Mouse (Mus musculus): ENCODE results near the gene Olfr342. TPM values are rescaled to one million over a fixed set of nuclear protein-coding genes. Genes with fewer than 3 reads are reported as not detected.

Olfr342 gene
- total RNA-seq (2021), result not detected

DNA sequence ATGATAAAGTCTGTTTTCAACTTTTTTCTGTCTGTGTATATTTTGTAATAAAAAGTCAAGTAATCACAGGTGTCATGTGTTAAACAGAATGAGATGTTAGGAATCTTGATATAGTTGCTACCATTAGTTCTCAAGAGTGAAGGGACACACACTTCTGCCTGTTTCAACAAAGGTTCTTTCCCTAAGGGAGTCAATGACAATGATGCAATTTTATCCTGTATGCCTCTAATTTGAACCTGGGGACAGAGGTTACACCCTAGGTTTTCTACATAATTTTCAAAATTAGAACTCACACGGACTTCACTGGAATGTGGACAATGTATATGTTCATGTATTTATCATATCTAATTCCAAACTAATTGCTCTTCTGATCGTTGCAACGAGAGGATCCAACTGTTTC, at the start of gene Olfr342:
Gene Olfr342, plus strand, starts transcription at position 301 of the 400 bp plus-strand sequence.
- intact Hi-C loops (cut with DNase I), result no loop called here

DNA sequence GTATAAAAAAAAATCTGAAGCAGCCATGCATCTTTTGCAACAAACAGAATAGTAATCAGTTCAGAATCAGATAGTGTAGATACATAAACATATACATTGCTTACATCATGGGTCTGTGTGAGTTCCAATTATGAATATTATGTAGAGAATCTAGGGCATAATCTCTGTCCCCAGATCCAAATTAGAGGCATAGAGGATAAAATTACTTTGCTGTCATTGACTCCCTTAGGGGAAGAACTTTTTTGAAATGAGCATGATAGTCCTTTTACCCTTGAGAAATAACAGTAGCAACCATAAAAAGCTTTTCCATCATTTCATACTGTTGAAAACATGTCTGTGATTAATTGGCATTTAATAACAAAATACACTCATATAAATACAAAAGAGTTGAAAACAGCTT, 42.4 kb upstream of the Olfr342 start, which contains the start of gene Olfr341:
Gene Olfr341, minus strand, starts transcription at position 101 of the 400 bp plus-strand sequence.
- DNase-seq (ENCODE audit: low spot score), result no peak
- intact Hi-C loops (cut with DNase I), result no loop called here

More for the DNA sequence above, at the start of gene Olfr342:
- no peak for DNase-seq (ENCODE audit: low spot score)

DNA sequence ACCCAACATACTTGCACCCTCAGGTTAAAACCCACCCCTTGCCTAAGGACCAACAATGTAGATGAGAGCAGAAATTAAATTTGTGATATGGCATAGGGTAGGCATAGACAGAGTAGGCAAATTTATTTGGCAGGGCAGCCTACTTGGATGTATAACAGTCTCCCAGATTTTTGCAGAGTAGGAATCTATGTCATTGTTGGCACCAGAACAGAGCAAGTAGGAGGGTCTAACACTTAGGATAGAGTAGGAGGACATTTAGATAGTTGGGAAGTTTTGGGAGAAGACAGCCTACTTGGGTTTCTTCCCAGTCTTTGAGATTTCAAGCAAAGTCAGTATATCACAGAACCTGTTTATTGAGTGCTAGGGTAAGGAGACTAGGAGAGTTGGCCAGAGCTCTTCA, 40.4 kb downstream of the Olfr342 start:
- DNase-seq (ENCODE audit: low spot score), result no peak
- intact Hi-C loops (cut with DNase I), result no loop called here

DNA sequence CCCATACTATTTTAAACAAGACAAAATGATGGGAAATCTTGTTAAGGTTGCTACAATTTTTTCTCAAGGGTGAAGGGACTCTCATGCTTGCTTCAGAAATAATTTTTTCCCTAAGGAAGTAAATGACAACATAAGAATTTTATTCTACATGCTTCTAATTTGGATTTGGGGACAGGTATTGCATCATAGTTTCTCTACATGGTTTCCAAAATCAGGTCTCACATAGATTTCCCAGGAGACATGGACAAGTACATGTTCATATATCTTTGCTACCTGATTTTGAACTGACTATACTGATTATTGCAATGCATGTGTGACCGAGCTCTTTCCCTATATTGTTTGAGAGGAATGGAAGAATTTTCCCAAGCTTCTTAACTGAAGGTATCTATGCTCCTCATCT, 41.6 kb downstream of the Olfr342 start, which contains the start of gene Olfr344:
Gene Olfr344, plus strand, starts transcription at position 301 of the 400 bp plus-strand sequence.
- DNase-seq (ENCODE audit: low spot score), result no peak
- intact Hi-C loops (cut with DNase I), result no loop called here

DNA sequence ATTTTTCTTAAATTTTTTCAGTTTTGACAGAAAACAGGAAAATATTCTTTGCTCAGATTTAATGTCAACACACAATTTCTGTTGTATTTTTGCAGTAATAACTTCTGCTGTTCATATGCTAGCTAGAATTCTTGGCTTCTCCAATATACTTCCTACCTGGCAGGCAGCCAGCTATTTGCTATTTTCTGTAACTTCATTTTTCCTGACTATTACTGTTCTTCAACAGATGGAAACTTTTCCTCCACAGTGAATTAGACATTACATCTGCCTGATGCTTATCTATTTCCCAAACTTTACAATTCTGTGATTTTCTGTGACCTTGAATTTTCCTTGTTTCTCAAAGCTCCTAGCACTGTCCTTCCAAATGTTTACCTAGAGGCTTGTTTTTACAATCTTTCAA, 42.2 kb downstream of the Olfr342 start:
- intact Hi-C loops (cut with DNase I), result no loop called here

DNA sequence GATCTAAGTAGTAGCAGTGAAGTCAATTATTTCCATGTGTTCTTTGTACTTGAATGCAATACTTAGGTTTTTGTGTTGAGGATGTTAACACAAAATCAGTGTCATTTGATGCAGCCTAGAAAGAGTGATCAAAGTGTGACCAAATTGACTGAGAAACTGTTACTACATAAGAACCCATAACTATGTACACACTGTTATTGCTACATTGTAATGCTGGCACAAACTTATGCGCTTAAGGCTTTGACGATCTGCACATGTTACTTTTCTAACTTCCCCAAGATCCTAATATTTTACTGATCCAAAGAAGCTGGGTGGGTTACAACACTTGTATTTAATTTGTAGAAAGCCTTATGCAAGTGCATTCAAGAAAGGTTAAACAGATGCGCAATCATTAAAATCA, 43.0 kb downstream of the Olfr342 start:
- intact Hi-C loops (cut with DNase I), result no loop called here
- DNase-seq (ENCODE audit: low spot score), result no peak

More for the DNA sequence above, 42.2 kb downstream of the Olfr342 start:
- no peak for DNase-seq (ENCODE audit: low spot score)

Other genes with a start within 250 kb of the Olfr342 start
- not detected for gene Olfr338, start 151.5 kb upstream of the Olfr342 start, total RNA-seq (2021)
- not detected for gene Olfr339, start 106.1 kb upstream of the Olfr342 start, total RNA-seq (2021)
- not detected for gene Olfr340, start 72.4 kb upstream of the Olfr342 start, total RNA-seq (2021)
- gene Olfr341, start 42.5 kb upstream of the Olfr342 start, total RNA-seq (2021), result not detected
- not detected for gene Olfr344, start 41.7 kb downstream of the Olfr342 start, total RNA-seq (2021)
- gene Olfr345, start 115.0 kb downstream of the Olfr342 start, total RNA-seq (2021), result not detected
- gene Olfr346, start 160.8 kb downstream of the Olfr342 start, total RNA-seq (2021), result not detected
- gene Olfr347, start 206.9 kb downstream of the Olfr342 start, total RNA-seq (2021), result not detected